Mouse (Mus musculus) megakaryocyte, embryonic 14.5 days (primary cell): ENCODE measurements at regions not wholly inside any gene's neighbourhood (a gene's known extent, or its start where the extent isn't known, plus 50 kb on each side); places are given as distances from the start of the nearest gene placed in this dataset.

ENCODE experiments used
- H3K27me3 ChIP-seq: replicated peaks from 2 replicates; pipeline ENCODE3; 2012; ENCODE audit warnings: inconsistent platforms
- H3K36me3 ChIP-seq: replicated peaks from 2 replicates; pipeline ENCODE3; 2012; ENCODE audit warnings: low read length, inconsistent platforms, mixed read lengths
- H3K4me1 ChIP-seq: 2 replicates; pipeline ENCODE4 v1.6.1; 2012; ENCODE audit warnings: inconsistent platforms
- H3K4me3 ChIP-seq: replicated peaks from 2 replicates; pipeline ENCODE3; 2012; ENCODE audit warnings: moderate library complexity, mild to moderate bottlenecking, inconsistent platforms
- H3K9me3 ChIP-seq: 2 replicates; pipeline ENCODE4 v1.6.1; 2012; ENCODE audit warnings: inconsistent platforms
- FLI1 ChIP-seq: IDR thresholded peaks from 2 replicates; pipeline ENCODE4 v1.6.1; 2012; ENCODE audit warnings: low read length, inconsistent platforms, mixed read lengths
- GATA1 ChIP-seq: IDR thresholded peaks from 3 replicates; pipeline ENCODE4 v1.6.1; 2012; ENCODE audit warnings: mixed read lengths, low read length, inconsistent platforms, borderline replicate concordance

- H3K4me3 ChIP-seq: no peak overlapping the region
- H3K4me1 ChIP-seq: no peaks in the 10 kb centered on the region
- H3K27me3 ChIP-seq: no peaks in the 10 kb centered on the region
- H3K9me3 ChIP-seq: no peaks in the 10 kb centered on the region
- no peaks in the 10 kb centered on the region for H3K36me3 ChIP-seq
- TF ChIP-seq FLI1 (no peak), GATA1 (no peak)
Observed at GRCm38 (mm10) chr14:100348336-100349164, 64.1 kb upstream of the Klf12 start.

GRCm38 (mm10) chr14:100336926-100337325 lies 52.4 kb upstream of the Klf12 start:
- Histone ChIP-seq H3K9me3 (0 out of 2 replicates have a peak, but pooled peaks cover 15% of the 10 kb centered on the region), H3K4me3 (no peak overlapping the region), H3K27me3 (no peaks in the 10 kb centered on the region), H3K4me1 (no peaks in the 10 kb centered on the region), H3K36me3 (no peaks in the 10 kb centered on the region)
- TF ChIP-seq GATA1: no peak
- no peak for TF ChIP-seq FLI1
